Mouse (Mus musculus): ENCODE measurements at regions not wholly inside any gene's neighbourhood (a gene's known extent, or its start where the extent isn't known, plus 50 kb on each side); places are given as distances from the start of the nearest gene placed in this dataset.

- DNase-seq (ENCODE audit: low spot score in 2 of 2) = no peak
Measured at GRCm38 (mm10) chr6:95179993-95180392, 63.0 kb downstream of the Kbtbd8 start.

- no peak for DNase-seq (ENCODE audit: low spot score in 2 of 2)
Measured at GRCm38 (mm10) chr6:95182238-95182637, 65.2 kb downstream of the Kbtbd8 start.

- DNase-seq (ENCODE audit: low spot score in 2 of 2) = no peak
Measured at GRCm38 (mm10) chr6:95185074-95185931, 68.3 kb downstream of the Kbtbd8 start.

- DNase-seq (ENCODE audit: low spot score in 2 of 2) = no peak
Measured at GRCm38 (mm10) chr6:95196631-95197030, 79.6 kb downstream of the Kbtbd8 start.

- DNase-seq (ENCODE audit: low spot score in 2 of 2) = peak; percentile 26 to 29
Measured at GRCm38 (mm10) chr6:95198611-95199010, 81.6 kb downstream of the Kbtbd8 start.

- peak in 1 of 2 experiments; percentile 22 for DNase-seq (ENCODE audit: low spot score in 2 of 2)
Measured at GRCm38 (mm10) chr6:95202291-95202790, 85.3 kb downstream of the Kbtbd8 start.

GRCm38 (mm10) chr6:95202978-95203377 is 85.9 kb downstream of the Kbtbd8 start:
- no peak for DNase-seq (ENCODE audit: low spot score in 2 of 2)

- DNase-seq (ENCODE audit: low spot score in 2 of 2) = no peak
Measured at GRCm38 (mm10) chr6:95204231-95204630, 87.2 kb downstream of the Kbtbd8 start.

- peak in 1 of 2 experiments; percentile 51 for DNase-seq (ENCODE audit: low spot score in 2 of 2)
Measured at GRCm38 (mm10) chr6:95207063-95207462, 90.0 kb downstream of the Kbtbd8 start.

- peak; percentile 33 to 49 for DNase-seq (ENCODE audit: low spot score in 2 of 2)
Measured at GRCm38 (mm10) chr6:95217431-95217830, 100.4 kb downstream of the Kbtbd8 start.

GRCm38 (mm10) chr6:95218830-95219229 is 101.8 kb downstream of the Kbtbd8 start:
- no peak for DNase-seq (ENCODE audit: low spot score in 2 of 2)

- peak; percentile 49 to 83 for DNase-seq (ENCODE audit: low spot score in 2 of 2)
Measured at GRCm38 (mm10) chr6:95223537-95223936, 98.4 kb upstream of the Gm10234 start.

- no peak for DNase-seq (ENCODE audit: low spot score in 2 of 2)
Measured at GRCm38 (mm10) chr6:95229885-95230284, 92.0 kb upstream of the Gm10234 start.

GRCm38 (mm10) chr6:95234712-95235111 is 87.2 kb upstream of the Gm10234 start:
- DNase-seq (ENCODE audit: low spot score in 2 of 2) = no peak

GRCm38 (mm10) chr6:95243657-95244056 is 78.3 kb upstream of the Gm10234 start:
- no peak for DNase-seq (ENCODE audit: low spot score in 2 of 2)

- DNase-seq (ENCODE audit: low spot score in 2 of 2) = no peak
Measured at GRCm38 (mm10) chr6:95244911-95245310, 77.0 kb upstream of the Gm10234 start.

- no peak for DNase-seq (ENCODE audit: low spot score in 2 of 2)
Measured at GRCm38 (mm10) chr6:95256303-95256702, 65.6 kb upstream of the Gm10234 start.

GRCm38 (mm10) chr6:95261001-95261400 is 60.9 kb upstream of the Gm10234 start:
- DNase-seq (ENCODE audit: low spot score in 2 of 2) = no peak

GRCm38 (mm10) chr6:95264011-95264869 is 57.7 kb upstream of the Gm10234 start:
- no peak for DNase-seq (ENCODE audit: low spot score in 2 of 2)

- DNase-seq (ENCODE audit: low spot score in 2 of 2) = no peak
Measured at GRCm38 (mm10) chr6:95269524-95269923, 52.4 kb upstream of the Gm10234 start.
